Mouse (Mus musculus): Measurements from ENCODE around the gene Stub1. TPM values are rescaled to one million over a fixed set of nuclear protein-coding genes. Genes with fewer than 3 reads are reported as not detected.

The Stub1 gene
- polyA plus RNA-seq, 1 experiment from 2014 or later = 316 TPM

GRCm38 (mm10) chr17:25791320-25791842 lies 41.8 kb downstream of the Stub1 start:
- Histone ChIP-seq H3K36me3 (peaks cover 30% of the 10 kb centered on the region), H3K4me2 (peak overlapping the region; percentile 92), H3K4me1 (replicated peaks) (peaks cover 55% of the 10 kb centered on the region), H3K27ac (replicated peaks) (peak overlapping the region; percentile 92), H3K9ac (peak overlapping the region; percentile 86), H3K27me3 (no peaks in the 10 kb centered on the region), H3K9me3 (no peaks in the 10 kb centered on the region), H3K4me3 (peak overlapping the region; percentile 84)
- ATAC-seq (ENCODE audit: low read depth) = 0 out of 2 replicates have a peak, but pooled peaks have one; percentile 6
- WGBS = 28% methylated on average over 19 of the region's 19 CpGs

DNA sequence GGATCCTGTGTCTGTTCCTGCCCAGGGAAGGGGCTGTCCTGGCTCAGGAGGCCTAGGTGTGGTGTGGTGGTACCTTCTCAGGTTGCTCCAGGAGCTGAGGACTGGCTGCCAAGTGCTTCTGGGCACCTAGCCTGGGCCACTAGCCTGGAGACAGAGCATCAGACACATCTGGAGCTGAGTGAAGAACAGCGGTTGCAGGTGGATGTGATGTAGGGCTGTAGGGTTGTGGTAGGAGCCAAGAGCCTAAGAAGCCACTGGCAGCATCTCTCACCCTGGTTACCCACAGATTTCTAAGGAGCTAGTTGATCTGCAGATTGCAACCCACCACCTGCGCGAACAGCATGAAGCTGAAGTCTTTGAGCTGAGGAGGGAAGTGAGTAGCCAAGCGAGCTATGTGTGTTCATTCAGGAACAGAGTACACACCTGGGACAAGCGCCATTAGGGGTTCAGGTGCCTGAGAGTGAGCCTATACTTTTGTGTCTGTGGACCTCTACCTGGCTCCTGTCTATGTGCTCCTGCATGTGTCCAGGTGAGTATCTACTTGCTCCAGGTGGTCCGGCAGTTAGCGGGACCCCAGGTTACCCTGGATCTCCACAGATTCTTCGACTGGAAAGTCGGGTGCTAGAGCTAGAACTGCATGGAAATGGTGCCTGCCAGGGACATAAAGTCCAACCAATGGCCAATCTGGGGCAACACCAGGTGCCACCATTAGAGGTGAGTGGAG lies 46.3 kb downstream of the Stub1 start:
- Histone ChIP-seq H3K27me3 (no peaks in the 10 kb centered on the region), H3K9me3 (no peaks in the 10 kb centered on the region), H3K36me3 (peaks cover 53% of the 10 kb centered on the region), H3K4me3 (no peak overlapping the region), H3K9ac (no peak overlapping the region), H3K4me1 (replicated peaks) (peaks cover 42% of the 10 kb centered on the region), H3K4me2 (no peak overlapping the region), H3K27ac (replicated peaks) (no peak overlapping the region)
- 91% methylated on average over 9 of the region's 9 CpGs for WGBS
- no peak for ATAC-seq (ENCODE audit: low read depth)

DNA sequence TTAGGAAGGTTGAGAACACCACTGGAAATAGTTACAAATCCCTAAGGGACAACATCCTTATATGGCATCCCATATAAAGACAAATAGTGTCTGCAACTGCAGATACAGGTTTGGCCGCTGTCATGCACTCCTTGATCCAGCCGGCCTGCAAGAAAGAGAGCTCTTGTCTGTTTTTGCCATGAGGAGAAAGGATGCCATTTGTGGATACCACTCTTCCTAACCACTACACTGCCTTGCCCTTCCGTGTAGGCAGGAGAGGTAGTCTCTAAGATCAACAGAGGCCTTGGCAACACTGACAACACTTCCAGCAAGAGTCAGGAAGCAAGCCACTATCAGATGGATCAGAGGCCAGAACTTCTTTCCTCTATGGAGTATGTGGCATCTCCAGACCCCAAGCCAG lies 46.9 kb downstream of the Stub1 start, which contains the start of gene Ccdc78:
Ccdc78 (plus strand) TSS at position 301 of the 400 bp plus-strand sequence.
- Histone ChIP-seq H3K4me2 (peak within 1 kb of the TSS; percentile 95), H3K4me3 (peak within 1 kb of the TSS; percentile 68), H3K9me3 (no peaks in the 10 kb centered on the region), H3K27me3 (no peaks in the 10 kb centered on the region), H3K4me1 (replicated peaks) (peaks cover 36% of the 10 kb centered on the region), H3K9ac (peak within 1 kb of the TSS; percentile 89), H3K27ac (replicated peaks) (peak within 1 kb of the TSS; percentile 89), H3K36me3 (peaks cover 60% of the 10 kb centered on the region)
- 85% methylated on average over 3 of the region's 3 CpGs for WGBS
- ATAC-seq (ENCODE audit: low read depth) = no peak

DNA sequence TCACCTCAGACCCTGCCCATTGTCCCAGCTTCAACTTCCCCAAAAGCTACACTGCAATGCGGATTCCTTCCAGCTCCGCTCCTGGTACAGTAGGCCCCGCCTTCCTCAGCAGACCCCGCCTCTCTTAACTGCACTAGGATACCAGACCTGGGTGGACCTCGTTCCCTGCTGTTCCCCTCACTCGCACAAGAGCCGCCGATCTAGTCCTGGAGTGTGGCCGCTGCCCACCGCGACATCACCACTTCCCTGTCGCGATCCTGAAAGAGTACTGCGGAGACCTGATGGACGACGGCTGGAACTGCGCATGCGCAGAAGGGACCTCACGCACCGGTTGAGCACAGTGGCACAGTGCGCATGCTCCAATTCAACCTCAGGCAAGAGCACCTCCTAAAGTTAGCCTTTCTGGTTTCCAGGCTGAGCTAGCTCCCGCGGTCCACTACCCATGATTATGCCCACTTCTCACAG lies 47.9 kb downstream of the Stub1 start, which contains the start of gene Haghl:
Haghl (minus strand) TSS at position 393 of the 465 bp plus-strand sequence.
- ATAC-seq (ENCODE audit: low read depth) = peak; percentile 77
- Histone ChIP-seq H3K27me3 (no peaks in the 10 kb centered on the region), H3K27ac (replicated peaks) (peak within 1 kb of the TSS; percentile 89), H3K4me1 (replicated peaks) (peaks cover 27% of the 10 kb centered on the region), H3K36me3 (peaks cover 69% of the 10 kb centered on the region), H3K9ac (peak within 1 kb of the TSS; percentile 89), H3K9me3 (no peaks in the 10 kb centered on the region), H3K4me2 (peak within 1 kb of the TSS; percentile 95), H3K4me3 (peak within 1 kb of the TSS; percentile 68)
- under 1% methylated on average over 23 of the region's 23 CpGs for WGBS

GRCm38 (mm10) chr17:25783861-25784574 lies 49.2 kb downstream of the Stub1 start:
- Histone ChIP-seq H3K27ac (replicated peaks) (peak overlapping the region; percentile 89; the same call in 1 of the 2 replicates), H3K4me2 (peak overlapping the region; percentile 95), H3K9ac (peak overlapping the region; percentile 89), H3K4me3 (peak overlapping the region; percentile 68), H3K4me1 (replicated peaks) (peaks cover 26% of the 10 kb centered on the region), H3K36me3 (peaks cover 70% of the 10 kb centered on the region), H3K9me3 (no peaks in the 10 kb centered on the region), H3K27me3 (no peaks in the 10 kb centered on the region)
- no peak for ATAC-seq (ENCODE audit: low read depth)
- WGBS = 82% methylated on average over 15 of the region's 15 CpGs

GRCm38 (mm10) chr17:25783086-25783485 lies 50.1 kb downstream of the Stub1 start:
- H3K9ac ChIP-seq = peak overlapping the region; percentile 89; the same call in 1 of the 2 replicates
- H3K36me3 ChIP-seq = peaks cover 63% of the 10 kb centered on the region
- no peak overlapping the region; the same call in 1 of the 2 replicates for H3K4me3 ChIP-seq
- H3K27me3 ChIP-seq = no peaks in the 10 kb centered on the region
- H3K4me2 ChIP-seq = peak overlapping the region; percentile 95
- WGBS = 59% methylated on average over 7 of the region's 7 CpGs
- no peak for ATAC-seq (ENCODE audit: low read depth)
- no peaks in the 10 kb centered on the region for H3K9me3 ChIP-seq
- H3K27ac ChIP-seq (replicated peaks) = no peak overlapping the region
- peaks cover 26% of the 10 kb centered on the region for H3K4me1 ChIP-seq (replicated peaks)

DNA sequence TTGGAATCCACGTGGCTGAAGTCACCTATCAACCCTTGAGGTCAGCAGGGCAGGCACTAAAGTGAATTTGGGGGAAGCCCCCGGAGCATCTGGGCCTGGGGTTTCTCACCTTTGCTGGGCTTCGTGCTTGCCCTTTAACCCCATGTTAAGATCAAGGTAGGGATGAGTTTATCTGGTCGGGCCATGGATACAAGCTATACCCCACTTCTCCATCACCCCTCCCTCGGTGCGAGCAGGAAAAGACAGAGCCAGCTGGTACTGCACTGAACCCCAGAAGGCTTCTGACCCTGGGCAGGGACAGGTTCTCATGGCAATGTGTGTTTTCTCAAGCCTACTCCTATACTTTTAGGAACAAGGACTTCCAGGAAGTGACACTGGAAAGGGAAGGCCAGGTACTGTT lies 51.9 kb downstream of the Stub1 start:
- Histone ChIP-seq H3K4me1 (replicated peaks) (peaks cover 26% of the 10 kb centered on the region), H3K36me3 (peaks cover 56% of the 10 kb centered on the region), H3K9me3 (no peaks in the 10 kb centered on the region), H3K4me2 (no peak overlapping the region), H3K4me3 (no peak overlapping the region), H3K9ac (no peak overlapping the region), H3K27ac (replicated peaks) (no peak overlapping the region), H3K27me3 (no peaks in the 10 kb centered on the region)
- ATAC-seq (ENCODE audit: low read depth) = no peak
- 84% methylated on average over 6 of the region's 6 CpGs for WGBS

Small RNA genes within 50 kb of the gene (microRNA-seq; reads per million reads assigned to microRNA genes)
- gene Mir3082 (0.44 reads per million), gene Mir6966 (not detected)

Other genes starting within 250 kb of the Stub1 start
- 2.1 and 2.8 TPM in 2 replicates for gene Gng13, start 116.2 kb downstream of the Stub1 start, polyA plus RNA-seq (2015; fragmentation: Nextera tagmentation; extraction: Ambion mirVana)
- 7.3 and 9.1 TPM in 2 replicates for gene Chtf18, start 106.0 kb downstream of the Stub1 start, polyA plus RNA-seq (2015; fragmentation: Nextera tagmentation; extraction: Ambion mirVana)
- gene Rpusd1, start 105.7 kb downstream of the Stub1 start, polyA plus RNA-seq (2015; fragmentation: Nextera tagmentation; extraction: Ambion mirVana) = 20.4 and 24.4 TPM in 2 replicates
- gene Mslnl, start 97.4 kb downstream of the Stub1 start, polyA plus RNA-seq (2015; fragmentation: Nextera tagmentation; extraction: Ambion mirVana) = not detected in 2 replicates
- 0.29 and 0.54 TPM in 2 replicates for gene Msln, start 79.0 kb downstream of the Stub1 start, polyA plus RNA-seq (2015; fragmentation: Nextera tagmentation; extraction: Ambion mirVana)
- gene Narfl, start 59.6 kb downstream of the Stub1 start, polyA plus RNA-seq (2015; fragmentation: Nextera tagmentation; extraction: Ambion mirVana) = 26.4 and 26.6 TPM in 2 replicates
- 101 and 107 TPM in 2 replicates for gene Haghl, start 47.7 kb downstream of the Stub1 start, polyA plus RNA-seq (2015; fragmentation: Nextera tagmentation; extraction: Ambion mirVana)
- gene Ccdc78, start 46.8 kb downstream of the Stub1 start, polyA plus RNA-seq (2015; fragmentation: Nextera tagmentation; extraction: Ambion mirVana) = 0.33 and 0.39 TPM in 2 replicates
- 70.5 and 73.6 TPM in 2 replicates for gene Fam173a, start 40.5 kb downstream of the Stub1 start, polyA plus RNA-seq (2015; fragmentation: Nextera tagmentation; extraction: Ambion mirVana)
- gene AC134908.4, start 37.7 kb downstream of the Stub1 start, polyA plus RNA-seq (2015; fragmentation: Nextera tagmentation; extraction: Ambion mirVana) = 0.66 and 1.9 TPM in 2 replicates
- gene Metrn, start 36.3 kb downstream of the Stub1 start, polyA plus RNA-seq (2015; fragmentation: Nextera tagmentation; extraction: Ambion mirVana) = 46.7 and 58.7 TPM in 2 replicates
- 27.7 and 31.8 TPM in 2 replicates for gene Fbxl16, start 24.3 kb downstream of the Stub1 start, polyA plus RNA-seq (2015; fragmentation: Nextera tagmentation; extraction: Ambion mirVana)
- 27.0 and 28.3 TPM in 2 replicates for gene Wdr24, start 9.8 kb downstream of the Stub1 start, polyA plus RNA-seq (2015; fragmentation: Nextera tagmentation; extraction: Ambion mirVana)
- 55.2 and 60.6 TPM in 2 replicates for gene Jmjd8, start 4.5 kb downstream of the Stub1 start, polyA plus RNA-seq (2015; fragmentation: Nextera tagmentation; extraction: Ambion mirVana)
- 18.9 and 21.1 TPM in 2 replicates for gene Rhbdl1, start 3.9 kb upstream of the Stub1 start, polyA plus RNA-seq (2015; fragmentation: Nextera tagmentation; extraction: Ambion mirVana)
- 6.9 and 7.5 TPM in 2 replicates for gene Gm20683, start 8.4 kb upstream of the Stub1 start, polyA plus RNA-seq (2015; fragmentation: Nextera tagmentation; extraction: Ambion mirVana)
- gene Rhot2, start 11.4 kb upstream of the Stub1 start, polyA plus RNA-seq (2015; fragmentation: Nextera tagmentation; extraction: Ambion mirVana) = 15.4 and 18.3 TPM in 2 replicates
- gene Wdr90, start 28.1 kb upstream of the Stub1 start, polyA plus RNA-seq (2015; fragmentation: Nextera tagmentation; extraction: Ambion mirVana) = 14.1 and 15.6 TPM in 2 replicates
- 10.8 and 14.2 TPM in 2 replicates for gene Mcrip2, start 35.4 kb upstream of the Stub1 start, polyA plus RNA-seq (2015; fragmentation: Nextera tagmentation; extraction: Ambion mirVana)
- gene Mettl26, start 41.7 kb upstream of the Stub1 start, polyA plus RNA-seq (2015; fragmentation: Nextera tagmentation; extraction: Ambion mirVana) = 56.8 and 65.5 TPM in 2 replicates
- gene Wfikkn1, start 47.5 kb upstream of the Stub1 start, polyA plus RNA-seq (2015; fragmentation: Nextera tagmentation; extraction: Ambion mirVana) = 0.53 and 0.79 TPM in 2 replicates
- 50.7 and 51.5 TPM in 2 replicates for gene Rab40c, start 86.3 kb upstream of the Stub1 start, polyA plus RNA-seq (2015; fragmentation: Nextera tagmentation; extraction: Ambion mirVana)
- gene Pigq, start 111.5 kb upstream of the Stub1 start, polyA plus RNA-seq (2015; fragmentation: Nextera tagmentation; extraction: Ambion mirVana) = 56.1 and 62.3 TPM in 2 replicates
- gene Nhlrc4, start 111.6 kb upstream of the Stub1 start, polyA plus RNA-seq (2015; fragmentation: Nextera tagmentation; extraction: Ambion mirVana) = not detected in 2 replicates
- gene A930017K11Rik, start 119.2 kb upstream of the Stub1 start, polyA plus RNA-seq (2015; fragmentation: Nextera tagmentation; extraction: Ambion mirVana) = 0.22 and 0.34 TPM in 2 replicates
- 16.7 and 20.5 TPM in 2 replicates for gene Capn15, start 152.4 kb upstream of the Stub1 start, polyA plus RNA-seq (2015; fragmentation: Nextera tagmentation; extraction: Ambion mirVana)
- 25.9 and 28.3 TPM in 2 replicates for gene Rab11fip3, start 236.2 kb upstream of the Stub1 start, polyA plus RNA-seq (2015; fragmentation: Nextera tagmentation; extraction: Ambion mirVana)